Mouse (Mus musculus): ENCODE results near the gene Zfp568. TPM values are rescaled to one million over a fixed set of nuclear protein-coding genes. Genes with fewer than 3 reads are reported as not detected.

The Zfp568 gene
- total and polyA plus RNA-seq, 3 experiments, result 10.6 to 12.6 (median 11.5) TPM

DNA sequence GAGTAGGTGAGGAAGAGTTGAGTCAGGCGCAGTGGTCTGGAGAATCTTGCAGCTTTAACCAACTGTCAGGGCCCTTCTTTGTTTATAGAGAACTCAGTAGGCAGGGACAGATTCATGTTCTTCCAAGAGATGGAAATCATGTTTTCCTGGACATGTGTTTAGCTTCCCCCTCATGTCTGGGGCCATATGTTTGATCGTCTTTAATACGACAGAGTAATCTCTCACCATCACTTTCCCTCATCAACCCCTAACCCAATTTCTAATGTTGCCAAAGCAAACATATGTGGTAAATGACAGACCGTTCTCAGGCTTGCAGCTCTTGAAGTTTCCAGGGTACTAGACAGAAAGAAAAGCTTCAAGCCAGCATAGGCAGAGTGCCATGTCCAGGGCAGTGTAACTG, 64.4 kb downstream of the Zfp568 start:
- in situ Hi-C loops (cut with MboI; ENCODE audit: low pct_ligation_motif_present, low pct_unique_long_range_greater_than_20kb, low sequenced_read_pairs), result no loop called here
- dilution Hi-C loops (cut with MboI; ENCODE audit: extremely low pct_ligation_motif_present, extremely low pct_unique_long_range_greater_than_20kb, low sequenced_read_pairs), result no loop called here

DNA sequence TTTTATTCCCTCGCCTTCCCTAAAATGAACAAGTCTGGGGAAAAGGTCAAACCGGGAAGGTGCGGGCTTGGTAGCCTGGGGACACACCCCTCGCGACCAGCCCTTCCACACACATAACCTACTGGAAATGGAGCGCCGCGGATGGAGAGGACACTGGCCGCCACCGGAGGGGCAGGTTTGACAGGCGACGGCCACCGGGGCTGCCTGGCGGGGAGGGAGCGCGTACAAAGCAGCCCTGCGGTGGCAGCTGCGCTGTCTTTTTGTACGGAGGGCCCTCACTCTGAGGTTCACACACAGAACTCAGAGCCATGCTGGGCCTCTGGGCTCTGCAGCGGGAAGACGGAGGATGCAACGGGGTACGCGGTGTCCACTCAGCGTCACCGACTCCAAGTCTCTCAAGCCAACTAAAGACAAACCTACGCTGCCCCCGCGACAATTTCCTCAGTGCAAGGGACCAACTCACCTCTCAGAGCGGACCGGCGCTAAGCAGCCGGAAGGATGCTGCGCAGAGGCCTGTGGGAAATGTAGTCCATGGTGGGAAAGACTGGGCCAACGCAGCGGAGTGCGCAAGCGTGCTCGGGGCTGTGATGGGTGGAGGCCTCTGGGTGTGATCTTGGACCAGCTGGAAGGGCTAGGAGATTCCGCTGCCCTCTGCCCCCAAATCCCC, 67.3 kb downstream of the Zfp568 start, which contains the start of gene Zfp14:
TSS of gene Zfp14 (minus strand) at position 499 of the 667 bp plus-strand sequence.
- Histone ChIP-seq H3K27me3 (replicated peaks) (no peaks in the 10 kb centered on the region), H3K4me1 (ENCODE audit: control insufficient read depth in 1 of 2, insufficient read depth in 2 of 2) (peaks cover 3 to 19% of the 10 kb centered on the region in 2 experiments), H3K27ac (ENCODE audit: insufficient read depth, low read depth) (peak within 1 kb of the TSS; percentile 34; the same call in 1 of the 2 replicates), H3K36me3 (replicated peaks in 1 of 2; ENCODE audit: control insufficient read depth in 1 of 2, insufficient read depth in 1 of 2, low read length in 1 of 2) (peaks cover 1 to 15% of the 10 kb centered on the region in 2 experiments), H3K9ac (ENCODE audit: insufficient read depth, low read depth) (peak within 1 kb of the TSS; percentile 42), H3K4me2 (ENCODE audit: insufficient read depth, low read depth, poor library complexity, severe bottlenecking) (peak within 1 kb of the TSS; percentile 81), H3K9me3 (replicated peaks; ENCODE audit: low read length) (no peaks in the 10 kb centered on the region), H3K79me2 (replicated peaks; ENCODE audit: control insufficient read depth, extremely low read depth, insufficient read depth, poor library complexity, severe bottlenecking) (no peaks in the 10 kb centered on the region), H3K4me3 (replicated peaks in 1 of 3; ENCODE audit: low read depth in 2 of 3, low read length in 2 of 3, poor library complexity in 1 of 3) (peak within 1 kb of the TSS; percentile 71 to 85 (median 82))
- in situ Hi-C loops (cut with MboI; ENCODE audit: low pct_ligation_motif_present, low pct_unique_long_range_greater_than_20kb, low sequenced_read_pairs) (no loop called here), dilution Hi-C loops (cut with MboI; ENCODE audit: extremely low pct_ligation_motif_present, extremely low pct_unique_long_range_greater_than_20kb, low sequenced_read_pairs) (no loop called here)
- DNase-seq (ENCODE audit: extremely low read depth), result peak; percentile 89
- TF ChIP-seq POLR2AphosphoS2 (IDR thresholded peaks at IDR 0.05; ENCODE audit: low read depth, low read length) (no peak), IRF4 (IDR thresholded peaks at IDR 0.05; ENCODE audit: low read depth, low read length) (no peak), JUND (conservative IDR thresholded peaks at IDR 0.05; ENCODE audit: low read depth, low read length) (no peak), NELFE (IDR thresholded peaks at IDR 0.05; ENCODE audit: low read depth, low read length) (0 out of 2 replicates have a peak, but pooled peaks have one; percentile 40), CHD1 (IDR thresholded peaks at IDR 0.05; ENCODE audit: low read depth, low read length) (no peak), SMC3 (IDR thresholded peaks at IDR 0.05; ENCODE audit: low read depth, low read length) (no peak), RAD21 (IDR thresholded peaks at IDR 0.05; ENCODE audit: low read depth, low read length) (no peak), POLR2A (IDR thresholded peaks at IDR 0.05; ENCODE audit: low read depth, low read length) (peak; percentile 81), MXI1 (IDR thresholded peaks at IDR 0.05; ENCODE audit: low read depth, low read length) (no peak), SIN3A (IDR thresholded peaks at IDR 0.05; ENCODE audit: low read length) (peak; percentile 33; the same call in 1 of the 2 replicates), NRF1 (IDR thresholded peaks at IDR 0.05; ENCODE audit: low read depth, low read length) (peak; percentile 87), ZKSCAN1 (IDR thresholded peaks at IDR 0.05; ENCODE audit: borderline replicate concordance, low read depth, low read length) (no peak), ZMIZ1 (IDR thresholded peaks at IDR 0.05; ENCODE audit: low read depth, low read length) (no peak), MAFK (IDR thresholded peaks at IDR 0.05; ENCODE audit: insufficient replicate concordance, low read length) (no peak), USF1 (IDR thresholded peaks at IDR 0.05; ENCODE audit: low read depth, low read length) (no peak), JUN (IDR thresholded peaks at IDR 0.05; ENCODE audit: insufficient read depth, low read depth, low read length) (no peak), BHLHE40 (IDR thresholded peaks at IDR 0.05; ENCODE audit: low read depth, low read length) (no peak), ELF1 (IDR thresholded peaks at IDR 0.05; ENCODE audit: low read depth, low read length) (peak; percentile 84), E2F4 (IDR thresholded peaks at IDR 0.05; ENCODE audit: insufficient replicate concordance, low read depth, low read length) (no peak), PAX5 (IDR thresholded peaks at IDR 0.05; ENCODE audit: low read length) (no peak), MAZ (IDR thresholded peaks at IDR 0.05; ENCODE audit: low read depth, low read length) (no peak), HCFC1 (IDR thresholded peaks at IDR 0.05; ENCODE audit: low read depth, low read length) (peak; percentile 98), MEF2A (IDR thresholded peaks at IDR 0.05; ENCODE audit: borderline replicate concordance, low read depth, low read length) (no peak), RCOR1 (conservative IDR thresholded peaks at IDR 0.05; ENCODE audit: low read depth, low read length) (no peak), MAX (IDR thresholded peaks at IDR 0.05; ENCODE audit: low read length) (no peak), EP300 (IDR thresholded peaks at IDR 0.05; ENCODE audit: low read length) (no peak), TBP (conservative IDR thresholded peaks at IDR 0.05; ENCODE audit: low read depth, low read length) (peak; percentile 69; the same call in 1 of the 2 replicates)

More for the DNA sequence above, 64.4 kb downstream of the Zfp568 start:
- Histone ChIP-seq H3K79me2 (replicated peaks; ENCODE audit: control insufficient read depth, extremely low read depth, insufficient read depth, poor library complexity, severe bottlenecking) (no peaks in the 10 kb centered on the region), H3K4me2 (ENCODE audit: insufficient read depth, low read depth, poor library complexity, severe bottlenecking) (no peak overlapping the region), H3K27ac (ENCODE audit: insufficient read depth, low read depth) (no peak overlapping the region), H3K4me3 (replicated peaks in 1 of 3; ENCODE audit: low read depth in 2 of 3, low read length in 2 of 3, poor library complexity in 1 of 3) (no peak overlapping the region), H3K36me3 (replicated peaks in 1 of 2; ENCODE audit: control insufficient read depth in 1 of 2, insufficient read depth in 1 of 2, low read length in 1 of 2) (peaks cover 0 to 3% of the 10 kb centered on the region in 2 experiments), H3K27me3 (replicated peaks) (no peaks in the 10 kb centered on the region), H3K9me3 (replicated peaks; ENCODE audit: low read length) (no peaks in the 10 kb centered on the region), H3K9ac (ENCODE audit: insufficient read depth, low read depth) (no peak overlapping the region), H3K4me1 (ENCODE audit: control insufficient read depth in 1 of 2, insufficient read depth in 2 of 2) (peaks cover 3 to 20% of the 10 kb centered on the region in 2 experiments)
- DNase-seq (ENCODE audit: extremely low read depth), result no peak
- TF ChIP-seq SIN3A (IDR thresholded peaks at IDR 0.05; ENCODE audit: low read length), result no peak
- TF ChIP-seq ZKSCAN1 (IDR thresholded peaks at IDR 0.05; ENCODE audit: borderline replicate concordance, low read depth, low read length), result no peak
- TF ChIP-seq NELFE (IDR thresholded peaks at IDR 0.05; ENCODE audit: low read depth, low read length), result no peak
- TF ChIP-seq GABPA (IDR thresholded peaks at IDR 0.05; ENCODE audit: insufficient replicate concordance, low read depth, low read length), result no peak
- TF ChIP-seq MYC (IDR thresholded peaks at IDR 0.05; ENCODE audit: low read depth, low read length), result no peak
- no peak for TF ChIP-seq ETS1 (conservative IDR thresholded peaks at IDR 0.05; ENCODE audit: low read depth, low read length)
- no peak for TF ChIP-seq MAX (IDR thresholded peaks at IDR 0.05; ENCODE audit: low read length)
- TF ChIP-seq ZMIZ1 (IDR thresholded peaks at IDR 0.05; ENCODE audit: low read depth, low read length), result no peak
- TF ChIP-seq MAZ (IDR thresholded peaks at IDR 0.05; ENCODE audit: low read depth, low read length), result no peak
- no peak for TF ChIP-seq ZNF384 (IDR thresholded peaks at IDR 0.05; ENCODE audit: low read depth, low read length)
- TF ChIP-seq MXI1 (IDR thresholded peaks at IDR 0.05; ENCODE audit: low read depth, low read length), result no peak
- TF ChIP-seq ZC3H11A (IDR thresholded peaks at IDR 0.05; ENCODE audit: low read depth, low read length), result no peak
- no peak for TF ChIP-seq JUN (IDR thresholded peaks at IDR 0.05; ENCODE audit: insufficient read depth, low read depth, low read length)
- no peak for TF ChIP-seq SMC3 (IDR thresholded peaks at IDR 0.05; ENCODE audit: low read depth, low read length)

Data from CH12.LX (cell line).